Mouse (Mus musculus) c-Kit-positive CD71-positive TER-119-positive erythroid progenitor cells, embryonic 14.5 days (primary cell): Measurements from ENCODE around the gene Rpl9.

Experiments used
- DNase-seq: peaks from one replicate; pipeline ENCODE4 v3.0.0-alpha.2; 2013; ENCODE audit warnings: low spot score

The Rpl9 gene

GRCm38 (mm10) chr5:65390648-65391644, at the start of gene Rpl9, which contains the start of gene Lias:
Rpl9 (minus strand) TSS chr5:65391444.
Lias (plus strand) TSS chr5:65391497.
- peak; percentile 97 for DNase-seq

GRCm38 (mm10) chr5:65438041-65438440, 46.8 kb upstream of the Rpl9 start:
- no peak for DNase-seq

- DNase-seq = peak; percentile 95
Measured at GRCm38 (mm10) chr5:65435806-65436561, 44.7 kb upstream of the Rpl9 start, which contains the start of gene Ugdh. Ugdh (minus strand) TSS chr5:65435949.

GRCm38 (mm10) chr5:65435363-65435805, 44.1 kb upstream of the Rpl9 start:
- no peak for DNase-seq

GRCm38 (mm10) chr5:65434471-65435362, 43.5 kb upstream of the Rpl9 start:
- no peak for DNase-seq

- no peak for DNase-seq
Measured at GRCm38 (mm10) chr5:65429441-65429840, 38.2 kb upstream of the Rpl9 start.

GRCm38 (mm10) chr5:65428321-65428720, 37.1 kb upstream of the Rpl9 start:
- no peak for DNase-seq

- no peak for DNase-seq
Measured at GRCm38 (mm10) chr5:65425251-65425650, 34.0 kb upstream of the Rpl9 start.

GRCm38 (mm10) chr5:65424215-65424614, 33.0 kb upstream of the Rpl9 start:
- DNase-seq = no peak

- DNase-seq = no peak
Measured at GRCm38 (mm10) chr5:65422803-65423202, 31.6 kb upstream of the Rpl9 start.

GRCm38 (mm10) chr5:65420822-65421221, 29.6 kb upstream of the Rpl9 start:
- peak; percentile 40 for DNase-seq

GRCm38 (mm10) chr5:65419136-65419535, 27.9 kb upstream of the Rpl9 start:
- DNase-seq = no peak

- peak; percentile 81 for DNase-seq
Measured at GRCm38 (mm10) chr5:65415653-65416458, 24.6 kb upstream of the Rpl9 start.

GRCm38 (mm10) chr5:65407989-65408388, 16.7 kb upstream of the Rpl9 start:
- no peak for DNase-seq

- DNase-seq = peak; percentile 80
Measured at GRCm38 (mm10) chr5:65401251-65401994, 10.2 kb upstream of the Rpl9 start.

- no peak for DNase-seq
Measured at GRCm38 (mm10) chr5:65394425-65394824, 3.2 kb upstream of the Rpl9 start.

GRCm38 (mm10) chr5:65391753-65392152, 509 bp upstream of the Rpl9 start:
- DNase-seq = peak; percentile 53

- no peak for DNase-seq
Measured at GRCm38 (mm10) chr5:65387008-65387867, 4.0 kb downstream of the Rpl9 start.

GRCm38 (mm10) chr5:65385704-65386103, 5.5 kb downstream of the Rpl9 start:
- no peak for DNase-seq
